Comparison of ENCODE assay signal across 14 mouse cellular contexts in the genomic region with DNA sequence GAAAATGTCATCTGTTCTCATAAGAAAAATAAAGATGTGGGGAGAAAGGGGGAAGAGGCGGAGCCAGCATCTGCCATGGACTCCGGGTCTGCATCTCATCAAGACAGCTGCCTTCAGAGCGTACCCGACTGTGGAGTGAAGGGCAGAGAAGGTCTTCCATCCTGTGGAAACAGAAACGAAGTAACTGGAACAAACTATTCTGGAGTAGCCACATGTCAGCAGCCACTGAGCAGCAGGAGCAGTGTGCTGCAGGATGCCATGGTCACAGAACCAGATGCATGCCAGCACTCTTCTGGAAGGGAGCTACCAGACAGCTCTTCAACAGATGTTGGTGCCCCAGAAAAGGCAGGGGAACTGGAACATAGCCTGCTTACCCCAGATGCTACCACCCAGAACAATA.
A peak's percentile ranks its signal among the peaks of the same experiment; 100 is the strongest.
DNase-seq lines count a peak whose midpoint lies in the region; ATAC-seq and TF ChIP-seq lines count a peak whose summit lies in the region.
"Had no signal": no experiment of that assay in that cellular context is flagged by ENCODE, and none has a peak within 500 bp of the region (broad histone marks: within the 10 kb centered on the region; RNA-seq: fewer than 3 reads in every experiment).

No protein-coding gene starts in this region.

- no peak for TF ChIP-seq POLR2A in cerebellum, adult 2 months (IDR thresholded peaks at IDR 0.05; ENCODE audit: borderline replicate concordance, insufficient read depth, low read length)

- H3K36me3 ChIP-seq in lung, embryonic 14.5 days (ENCODE audit: insufficient read depth): peaks cover 36% of the 10 kb centered on the region
- peaks cover 16% of the 10 kb centered on the region for H3K36me3 ChIP-seq in heart, embryonic 11.5 days (ENCODE audit: control insufficient read depth, insufficient read depth, low read length)
- peaks cover 41% of the 10 kb centered on the region for H3K36me3 ChIP-seq in liver, embryonic 13.5 days
- peaks cover 47% of the 10 kb centered on the region for H3K36me3 ChIP-seq in midbrain, embryonic 10.5 days
- no peaks in the 10 kb centered on the region for H3K36me3 ChIP-seq in midbrain, postnatal 0 days (ENCODE audit: insufficient read depth, low read length)
- H3K36me3 ChIP-seq: G1E had no signal

- H3K9me3 ChIP-seq in lung, embryonic 14.5 days (ENCODE audit: low read depth, low read length): no peaks in the 10 kb centered on the region
- H3K9me3 ChIP-seq in heart, embryonic 11.5 days (replicated peaks; ENCODE audit: control insufficient read depth, low read length): no peaks in the 10 kb centered on the region
- H3K9me3 ChIP-seq in liver, embryonic 13.5 days (replicated peaks): no peaks in the 10 kb centered on the region
- no peaks in the 10 kb centered on the region for H3K9me3 ChIP-seq in midbrain, embryonic 10.5 days (replicated peaks)
- no peaks in the 10 kb centered on the region for H3K9me3 ChIP-seq in midbrain, postnatal 0 days (ENCODE audit: low read length)
- H3K9me3 ChIP-seq: G1E; limb, embryonic 12.5 days; midbrain, embryonic 12.5 days had no signal

- no peak overlapping the region for H3K9ac ChIP-seq in lung, embryonic 14.5 days
- no peak overlapping the region for H3K9ac ChIP-seq in heart, embryonic 11.5 days (ENCODE audit: low read depth, low read length)
- H3K9ac ChIP-seq in liver, embryonic 13.5 days: no peak overlapping the region
- no peak overlapping the region for H3K9ac ChIP-seq in midbrain, postnatal 0 days (replicated peaks; ENCODE audit: low read length, poor library complexity, severe bottlenecking)
- H3K9ac ChIP-seq: limb, embryonic 12.5 days; midbrain, embryonic 12.5 days had no signal

- ATAC-seq in lung, embryonic 14.5 days (ENCODE audit: insufficient read depth): no peak
- ATAC-seq in heart, embryonic 11.5 days (replicated peaks; ENCODE audit: insufficient number of reproducible peaks, low FRiP score, low TSS enrichment): no peak
- no peak for ATAC-seq in liver, embryonic 13.5 days (ENCODE audit: low read depth)
- ATAC-seq in midbrain, postnatal 0 days (ENCODE audit: low FRiP score): no peak

- no peaks in the 10 kb centered on the region for H3K27me3 ChIP-seq in lung, embryonic 14.5 days (ENCODE audit: insufficient read depth, low read length)
- no peaks in the 10 kb centered on the region for H3K27me3 ChIP-seq in heart, embryonic 11.5 days (ENCODE audit: control insufficient read depth, insufficient read depth, low read length)
- H3K27me3 ChIP-seq in liver, embryonic 13.5 days: no peaks in the 10 kb centered on the region
- no peaks in the 10 kb centered on the region for H3K27me3 ChIP-seq in midbrain, embryonic 10.5 days (ENCODE audit: low read depth, poor library complexity, severe bottlenecking)
- H3K27me3 ChIP-seq in midbrain, postnatal 0 days (ENCODE audit: insufficient read depth, low read length): no peaks in the 10 kb centered on the region
- no peaks in the 10 kb centered on the region for H3K27me3 ChIP-seq in cerebellum, adult 2 months (ENCODE audit: control insufficient read depth, insufficient read depth, low read length)
- H3K27me3 ChIP-seq: limb, embryonic 12.5 days; midbrain, embryonic 12.5 days had no signal

- TF ChIP-seq CTCF in lung, embryonic 14.5 days (IDR thresholded peaks at IDR 0.05; ENCODE audit: low read depth): no peak
- TF ChIP-seq CTCF in midbrain, postnatal 0 days (IDR thresholded peaks at IDR 0.05): no peak
- no peak for TF ChIP-seq CTCF in cerebellum, adult 2 months (IDR thresholded peaks at IDR 0.05; ENCODE audit: borderline replicate concordance, insufficient read depth, low read depth, low read length)

- no peak for DNase-seq in lung, embryonic 14.5 days
- DNase-seq in lung, postnatal 14 days: no peak
- no peak for DNase-seq in liver, embryonic 13.5 days
- peak; percentile 52 for DNase-seq in thymus, postnatal 4 days
- no peak for DNase-seq in midbrain, embryonic 10.5 days (ENCODE audit: low spot score)
- DNase-seq in midbrain, postnatal 0 days (ENCODE audit: low spot score): no peak
- DNase-seq in cerebellum, adult 2 months: no peak
- DNase-seq: adrenal gland, postnatal 14 days; cerebellum, adult 8-10 months had no signal

- peak overlapping the region; percentile 24; the same call in 1 of the 2 replicates for H3K27ac ChIP-seq in lung, embryonic 14.5 days (ENCODE audit: low read depth)
- H3K27ac ChIP-seq in heart, embryonic 11.5 days (ENCODE audit: low read depth, low read length): peak overlapping the region; percentile 89
- peak overlapping the region; percentile 94 for H3K27ac ChIP-seq in liver, embryonic 13.5 days
- no peak overlapping the region for H3K27ac ChIP-seq in midbrain, embryonic 10.5 days (replicated peaks)
- no peak overlapping the region for H3K27ac ChIP-seq in midbrain, postnatal 0 days (ENCODE audit: low read depth, low read length)
- no peak overlapping the region for H3K27ac ChIP-seq in cerebellum, adult 2 months (ENCODE audit: insufficient read depth, low read length)
- H3K27ac ChIP-seq: limb, embryonic 12.5 days; midbrain, embryonic 12.5 days had no signal

- WGBS in lung, embryonic 14.5 days: 46% methylated on average over 5 of the region's 5 CpGs
- WGBS in heart, embryonic 11.5 days (ENCODE audit: insufficient replicate concordance): 32% methylated on average over 5 of the region's 5 CpGs
- WGBS in liver, embryonic 13.5 days (ENCODE audit: insufficient replicate concordance): 71% methylated on average over 5 of the region's 5 CpGs
- 84% methylated on average over 5 of the region's 5 CpGs for WGBS in midbrain, embryonic 10.5 days
- 88% methylated on average over 5 of the region's 5 CpGs for WGBS in midbrain, postnatal 0 days
- WGBS in cerebellum, adult 2 months: 51% methylated on average over 5 of the region's 5 CpGs

- no peak overlapping the region for H3K4me3 ChIP-seq in lung, embryonic 14.5 days (ENCODE audit: low read depth, low read length)
- H3K4me3 ChIP-seq in heart, embryonic 11.5 days (ENCODE audit: low read depth, low read length): no peak overlapping the region
- H3K4me3 ChIP-seq in liver, embryonic 13.5 days (replicated peaks): no peak overlapping the region
- H3K4me3 ChIP-seq in midbrain, embryonic 10.5 days: no peak overlapping the region
- no peak overlapping the region for H3K4me3 ChIP-seq in midbrain, postnatal 0 days (ENCODE audit: low read depth, low read length)
- H3K4me3 ChIP-seq in cerebellum, adult 2 months (replicated peaks; ENCODE audit: insufficient read depth, low read depth, low read length): no peak overlapping the region
- H3K4me3 ChIP-seq: erythroblast, embryonic 14.5 days; limb, embryonic 12.5 days; midbrain, embryonic 12.5 days had no signal

- H3K4me2 ChIP-seq in lung, embryonic 14.5 days: no peak overlapping the region
- no peak overlapping the region for H3K4me2 ChIP-seq in heart, embryonic 11.5 days
- H3K4me2 ChIP-seq in liver, embryonic 13.5 days: no peak overlapping the region
- no peak overlapping the region for H3K4me2 ChIP-seq in midbrain, postnatal 0 days (ENCODE audit: low read depth, low read length, poor library complexity, severe bottlenecking)
- H3K4me2 ChIP-seq: limb, embryonic 12.5 days; midbrain, embryonic 12.5 days had no signal

- 0 out of 2 replicates have a peak, but pooled peaks cover 4% of the 10 kb centered on the region for H3K4me1 ChIP-seq in lung, embryonic 14.5 days (ENCODE audit: insufficient read depth)
- H3K4me1 ChIP-seq in heart, embryonic 11.5 days (ENCODE audit: control insufficient read depth, insufficient read depth, low read length): peaks cover 55% of the 10 kb centered on the region
- H3K4me1 ChIP-seq in liver, embryonic 13.5 days (replicated peaks): peaks cover 46% of the 10 kb centered on the region
- no peaks in the 10 kb centered on the region for H3K4me1 ChIP-seq in midbrain, embryonic 10.5 days
- no peaks in the 10 kb centered on the region for H3K4me1 ChIP-seq in midbrain, postnatal 0 days (ENCODE audit: insufficient read depth, low read length)
- H3K4me1 ChIP-seq in cerebellum, adult 2 months (ENCODE audit: control insufficient read depth, insufficient read depth, low read length): no peaks in the 10 kb centered on the region
- H3K4me1 ChIP-seq: midbrain, embryonic 12.5 days had no signal

Comparison
In these comparisons a context has a peak if more than half of its experiments do, and no peak if none do; other contexts are left out.
1. H3K27ac ChIP-seq: peak in lung, embryonic 14.5 days (single experiment), heart, embryonic 11.5 days (single experiment) and liver, embryonic 13.5 days (single experiment); none in midbrain, embryonic 10.5 days (single experiment), midbrain, postnatal 0 days (single experiment) and cerebellum, adult 2 months (single experiment).